ENCODE assay signal across 8 mouse cellular contexts in genomic region chr16:95701802-95702561, GRCm38 (mm10). TPM values are rescaled to one million over a fixed set of nuclear protein-coding genes. Genes with fewer than 3 reads are reported as not detected.
DNase-seq lines count a peak whose midpoint lies in the region; ATAC-seq and TF ChIP-seq lines count a peak whose summit lies in the region.

Ets2 (plus strand) TSS chr16:95702075.

- TF ChIP-seq CTCF in CH12.LX (conservative IDR thresholded peaks at IDR 0.05 in 1 of 2, IDR thresholded peaks at IDR 0.05 in 1 of 2; ENCODE audit: low read depth in 2 of 2, low read length in 2 of 2) = peak; percentile 82 to 95
- TF ChIP-seq CTCF in heart, postnatal 0 days (IDR thresholded peaks at IDR 0.05; ENCODE audit: low read depth) = peak; percentile 81
- TF ChIP-seq CTCF in testis, adult 2 months (IDR thresholded peaks at IDR 0.05; ENCODE audit: control insufficient read depth, insufficient read depth, insufficient replicate concordance, low read depth, low read length) = peak; percentile 78; the same call in 1 of the 2 replicates

- TF ChIP-seq RAD21 in CH12.LX (IDR thresholded peaks at IDR 0.05; ENCODE audit: low read depth, low read length) = peak; percentile 61

- H3K27me3 ChIP-seq in CH12.LX (replicated peaks) = no peaks in the 10 kb centered on the region
- H3K27me3 ChIP-seq in forebrain, embryonic 12.5 days = peaks cover 50% of the 10 kb centered on the region
- no peaks in the 10 kb centered on the region for H3K27me3 ChIP-seq in heart, postnatal 0 days (ENCODE audit: control insufficient read depth, insufficient read depth, low read length)
- H3K27me3 ChIP-seq in liver, embryonic 16.5 days (ENCODE audit: control insufficient read depth, insufficient read depth, low read depth, low read length) = no peaks in the 10 kb centered on the region
- H3K27me3 ChIP-seq in neural tube, embryonic 13.5 days = no peaks in the 10 kb centered on the region
- H3K27me3 ChIP-seq in testis, adult 2 months (ENCODE audit: control insufficient read depth, insufficient read depth, low read length) = no peaks in the 10 kb centered on the region

- H3K9ac ChIP-seq in CH12.LX (ENCODE audit: insufficient read depth, low read depth) = peak within 1 kb of the TSS; percentile 99
- H3K9ac ChIP-seq in forebrain, embryonic 12.5 days = peak within 1 kb of the TSS; percentile 84
- peak within 1 kb of the TSS; percentile 97 for H3K9ac ChIP-seq in heart, postnatal 0 days (replicated peaks; ENCODE audit: low read depth, low read length)
- peak within 1 kb of the TSS; percentile 82 for H3K9ac ChIP-seq in liver, embryonic 16.5 days (ENCODE audit: low read depth, low read length)
- peak within 1 kb of the TSS; percentile 93 for H3K9ac ChIP-seq in neural tube, embryonic 13.5 days

- dilution Hi-C loops in CH12.LX (cut with MboI; ENCODE audit: extremely low pct_ligation_motif_present, extremely low pct_unique_long_range_greater_than_20kb, low sequenced_read_pairs) = no loop called here

- no peaks in the 10 kb centered on the region for H3K9me3 ChIP-seq in CH12.LX (replicated peaks; ENCODE audit: low read length)
- H3K9me3 ChIP-seq in forebrain, embryonic 12.5 days = no peaks in the 10 kb centered on the region
- no peaks in the 10 kb centered on the region for H3K9me3 ChIP-seq in heart, postnatal 0 days (replicated peaks; ENCODE audit: control insufficient read depth, low read length)
- H3K9me3 ChIP-seq in liver, embryonic 16.5 days (replicated peaks; ENCODE audit: control insufficient read depth, low read length) = no peaks in the 10 kb centered on the region
- no peaks in the 10 kb centered on the region for H3K9me3 ChIP-seq in neural tube, embryonic 13.5 days

- WGBS in forebrain, embryonic 12.5 days = 2% methylated on average over 62 of the region's 64 CpGs
- under 1% methylated on average over 63 of the region's 64 CpGs for WGBS in heart, postnatal 0 days
- WGBS in liver, embryonic 16.5 days (ENCODE audit: insufficient replicate concordance) = 1% methylated on average over 62 of the region's 64 CpGs
- under 1% methylated on average over 64 of the region's 64 CpGs for WGBS in neural tube, embryonic 13.5 days

- ATAC-seq in forebrain, embryonic 12.5 days (ENCODE audit: low FRiP score) = peak; percentile 91
- ATAC-seq in heart, postnatal 0 days (ENCODE audit: insufficient read depth, low read depth) = peak; percentile 95
- peak; percentile 90 for ATAC-seq in liver, embryonic 16.5 days (ENCODE audit: low read depth)
- ATAC-seq in neural tube, embryonic 13.5 days (ENCODE audit: low read depth) = peak; percentile 96

- peaks cover 16 to 30% of the 10 kb centered on the region in 2 experiments for H3K36me3 ChIP-seq in CH12.LX (replicated peaks in 1 of 2; ENCODE audit: control insufficient read depth in 1 of 2, insufficient read depth in 1 of 2, low read length in 1 of 2)
- H3K36me3 ChIP-seq in forebrain, embryonic 12.5 days (replicated peaks) = no peaks in the 10 kb centered on the region
- H3K36me3 ChIP-seq in heart, postnatal 0 days (replicated peaks; ENCODE audit: control insufficient read depth, insufficient read depth, low read length) = no peaks in the 10 kb centered on the region; the same call in 1 of the 2 replicates
- no peaks in the 10 kb centered on the region for H3K36me3 ChIP-seq in liver, embryonic 16.5 days (ENCODE audit: control insufficient read depth, insufficient read depth)
- peaks cover 5% of the 10 kb centered on the region; the same call in 1 of the 2 replicates for H3K36me3 ChIP-seq in neural tube, embryonic 13.5 days
- H3K36me3 ChIP-seq in testis, adult 2 months (ENCODE audit: control insufficient read depth, insufficient read depth, low read length) = no peaks in the 10 kb centered on the region

- peaks cover 45% of the 10 kb centered on the region for H3K79me2 ChIP-seq in CH12.LX (replicated peaks; ENCODE audit: control insufficient read depth, extremely low read depth, insufficient read depth, poor library complexity, severe bottlenecking)

- H3K4me2 ChIP-seq in CH12.LX (ENCODE audit: insufficient read depth, low read depth, poor library complexity, severe bottlenecking) = peak within 1 kb of the TSS; percentile 67
- peak within 1 kb of the TSS; percentile 85 for H3K4me2 ChIP-seq in forebrain, embryonic 12.5 days
- H3K4me2 ChIP-seq in heart, postnatal 0 days (ENCODE audit: low read depth, low read length) = peak within 1 kb of the TSS; percentile 88
- H3K4me2 ChIP-seq in liver, embryonic 16.5 days (ENCODE audit: low read depth, low read length) = peak within 1 kb of the TSS; percentile 74
- H3K4me2 ChIP-seq in neural tube, embryonic 13.5 days = peak within 1 kb of the TSS; percentile 90

- peak within 1 kb of the TSS; percentile 79 for H3K27ac ChIP-seq in CH12.LX (ENCODE audit: insufficient read depth, low read depth)
- peak within 1 kb of the TSS; percentile 74 for H3K27ac ChIP-seq in forebrain, embryonic 12.5 days
- peak within 1 kb of the TSS; percentile 96 for H3K27ac ChIP-seq in heart, postnatal 0 days (ENCODE audit: low read depth)
- peak within 1 kb of the TSS; percentile 80 for H3K27ac ChIP-seq in liver, embryonic 16.5 days (ENCODE audit: low read length)
- H3K27ac ChIP-seq in neural tube, embryonic 13.5 days (replicated peaks) = peak within 1 kb of the TSS; percentile 90
- peak within 1 kb of the TSS; percentile 74 for H3K27ac ChIP-seq in testis, adult 2 months (ENCODE audit: control insufficient read depth, insufficient read depth, low read depth, low read length)

- in situ Hi-C loops in CH12.LX (cut with MboI; ENCODE audit: low pct_ligation_motif_present, low pct_unique_long_range_greater_than_20kb, low sequenced_read_pairs) = no loop called here

- DNase-seq in CH12.LX (ENCODE audit: extremely low read depth) = peak; percentile 90
- DNase-seq in c-Kit-positive CD71-positive TER-119-negative erythroid progenitor cells, embryonic 14.5 days (ENCODE audit: low read depth) = peak; percentile 60
- DNase-seq in heart, postnatal 0 days (ENCODE audit: low spot score) = peak; percentile 91
- peak; percentile 93 to 95 for DNase-seq in kidney, postnatal 4 days

- peak; percentile 90 for TF ChIP-seq POLR2A in CH12.LX (IDR thresholded peaks at IDR 0.05; ENCODE audit: low read depth, low read length)
- TF ChIP-seq POLR2A in testis, adult 2 months (IDR thresholded peaks at IDR 0.05; ENCODE audit: control insufficient read depth, low read depth, low read length) = no peak

- no peak for TF ChIP-seq EP300 in CH12.LX (IDR thresholded peaks at IDR 0.05; ENCODE audit: low read length)
- TF ChIP-seq EP300 in heart, postnatal 0 days (IDR thresholded peaks at IDR 0.05; ENCODE audit: low read depth) = no peak; the same call in 1 of the 2 replicates

- H3K4me1 ChIP-seq in CH12.LX (ENCODE audit: control insufficient read depth in 1 of 2, insufficient read depth in 2 of 2) = peaks cover 16 to 48% of the 10 kb centered on the region in 2 experiments
- H3K4me1 ChIP-seq in forebrain, embryonic 12.5 days = peaks cover 18% of the 10 kb centered on the region
- H3K4me1 ChIP-seq in heart, postnatal 0 days (ENCODE audit: control insufficient read depth, insufficient read depth) = peaks cover 20% of the 10 kb centered on the region
- H3K4me1 ChIP-seq in liver, embryonic 16.5 days (ENCODE audit: control insufficient read depth, low read depth, low read length) = peaks cover 7% of the 10 kb centered on the region
- peaks cover 36% of the 10 kb centered on the region for H3K4me1 ChIP-seq in neural tube, embryonic 13.5 days (replicated peaks)
- H3K4me1 ChIP-seq in testis, adult 2 months (ENCODE audit: control insufficient read depth, insufficient read depth, low read length) = peaks cover 5% of the 10 kb centered on the region

- peak within 1 kb of the TSS; percentile 85 to 96 (median 87) for H3K4me3 ChIP-seq in CH12.LX (replicated peaks in 1 of 3; ENCODE audit: low read depth in 2 of 3, low read length in 2 of 3, poor library complexity in 1 of 3)
- H3K4me3 ChIP-seq in forebrain, embryonic 12.5 days (replicated peaks) = peak within 1 kb of the TSS; percentile 76
- H3K4me3 ChIP-seq in heart, postnatal 0 days (ENCODE audit: low read depth, low read length) = peak within 1 kb of the TSS; percentile 86
- H3K4me3 ChIP-seq in liver, embryonic 16.5 days (ENCODE audit: low read depth, low read length) = peak within 1 kb of the TSS; percentile 74
- peak within 1 kb of the TSS; percentile 91 for H3K4me3 ChIP-seq in neural tube, embryonic 13.5 days
- H3K4me3 ChIP-seq in testis, adult 2 months (ENCODE audit: control insufficient read depth, low read depth, low read length) = peak within 1 kb of the TSS; percentile 85

TF ChIP-seq in CH12.LX, 34 proteins besides CTCF, POLR2A, EP300 and RAD21 (continues in another document):
- TF ChIP-seq NELFE (IDR thresholded peaks at IDR 0.05; ENCODE audit: low read depth, low read length) (peak; percentile 84), ZC3H11A (IDR thresholded peaks at IDR 0.05; ENCODE audit: low read depth, low read length) (no peak; the same call in 1 of the 2 replicates), ZMIZ1 (IDR thresholded peaks at IDR 0.05; ENCODE audit: low read depth, low read length) (peak; percentile 94), TCF12 (IDR thresholded peaks at IDR 0.05; ENCODE audit: low read depth, low read length) (peak; percentile 82), MYC (IDR thresholded peaks at IDR 0.05; ENCODE audit: low read depth, low read length) (peak; percentile 79), KAT2A (IDR thresholded peaks at IDR 0.05; ENCODE audit: insufficient replicate concordance, low read length) (no peak), GABPA (IDR thresholded peaks at IDR 0.05; ENCODE audit: insufficient replicate concordance, low read depth, low read length) (no peak), CHD1 (IDR thresholded peaks at IDR 0.05; ENCODE audit: low read depth, low read length) (0 out of 2 replicates have a peak, but pooled peaks have one; percentile 4), CHD2 (IDR thresholded peaks at IDR 0.05; ENCODE audit: low read length) (peak; percentile 69; the same call in 1 of the 2 replicates), MAX (IDR thresholded peaks at IDR 0.05; ENCODE audit: low read length) (peak; percentile 69; the same call in 1 of the 2 replicates), ETS1 (conservative IDR thresholded peaks at IDR 0.05; ENCODE audit: low read depth, low read length) (no peak), PAX5 (IDR thresholded peaks at IDR 0.05; ENCODE audit: low read length) (no peak)

RNA-seq across cellular contexts. Expression of gene Ets2, which starts in this region (rescaled TPM):
- total RNA-seq in CH12.LX (2012; rRNA removed) (38.9 and 51.2 TPM in 2 replicates), CH12.LX (2014; rRNA removed) (42.0 and 43.0 TPM in 2 replicates)
- polyA plus RNA-seq in CH12.LX (2012; ENCODE audit: insufficient read length, low read depth) = 38.2 and 43.2 TPM in 2 replicates
- 15.4 and 17.2 TPM in 2 replicates for polyA plus RNA-seq in forebrain, embryonic 12.5 days (2016; fragmentation: Nextera tagmentation; extraction: Ambion mirVana)
- 61.2 and 69.2 TPM in 2 replicates for total RNA-seq in heart, postnatal 0 days (2014; rRNA removed; ENCODE audit: low replicate concordance)
- 44.0 and 45.0 TPM in 2 replicates for polyA plus RNA-seq in heart, postnatal 0 days (2015; fragmentation: Nextera tagmentation; extraction: Ambion mirVana)
- polyA plus RNA-seq in liver, embryonic 16.5 days (2015; fragmentation: Nextera tagmentation; extraction: Ambion mirVana) = 13.6 and 15.8 TPM in 2 replicates
- 23.9 and 28.7 TPM in 2 replicates for polyA plus RNA-seq in neural tube, embryonic 13.5 days (2015; fragmentation: Nextera tagmentation; extraction: Ambion mirVana)
- 1.0 and 1.4 TPM in 2 replicates for polyA plus RNA-seq in testis, adult 2 months (2012; rRNA removed)

Comparison
In these comparisons a context has a peak if more than half of its experiments do, and no peak if none do; other contexts are left out.
1. Peak in every context shown above with its lines: DNase-seq, ATAC-seq, H3K4me3 ChIP-seq and H3K27ac ChIP-seq.